Mouse (Mus musculus) kidney, postnatal 14 days (tissue): ENCODE measurements around the gene Retreg2.

ENCODE experiments used
- DNase-seq: peaks from one replicate; pipeline ENCODE4 v3.0.0; 2022; ENCODE audit warnings: mixed read lengths

Retreg2 gene

DNA sequence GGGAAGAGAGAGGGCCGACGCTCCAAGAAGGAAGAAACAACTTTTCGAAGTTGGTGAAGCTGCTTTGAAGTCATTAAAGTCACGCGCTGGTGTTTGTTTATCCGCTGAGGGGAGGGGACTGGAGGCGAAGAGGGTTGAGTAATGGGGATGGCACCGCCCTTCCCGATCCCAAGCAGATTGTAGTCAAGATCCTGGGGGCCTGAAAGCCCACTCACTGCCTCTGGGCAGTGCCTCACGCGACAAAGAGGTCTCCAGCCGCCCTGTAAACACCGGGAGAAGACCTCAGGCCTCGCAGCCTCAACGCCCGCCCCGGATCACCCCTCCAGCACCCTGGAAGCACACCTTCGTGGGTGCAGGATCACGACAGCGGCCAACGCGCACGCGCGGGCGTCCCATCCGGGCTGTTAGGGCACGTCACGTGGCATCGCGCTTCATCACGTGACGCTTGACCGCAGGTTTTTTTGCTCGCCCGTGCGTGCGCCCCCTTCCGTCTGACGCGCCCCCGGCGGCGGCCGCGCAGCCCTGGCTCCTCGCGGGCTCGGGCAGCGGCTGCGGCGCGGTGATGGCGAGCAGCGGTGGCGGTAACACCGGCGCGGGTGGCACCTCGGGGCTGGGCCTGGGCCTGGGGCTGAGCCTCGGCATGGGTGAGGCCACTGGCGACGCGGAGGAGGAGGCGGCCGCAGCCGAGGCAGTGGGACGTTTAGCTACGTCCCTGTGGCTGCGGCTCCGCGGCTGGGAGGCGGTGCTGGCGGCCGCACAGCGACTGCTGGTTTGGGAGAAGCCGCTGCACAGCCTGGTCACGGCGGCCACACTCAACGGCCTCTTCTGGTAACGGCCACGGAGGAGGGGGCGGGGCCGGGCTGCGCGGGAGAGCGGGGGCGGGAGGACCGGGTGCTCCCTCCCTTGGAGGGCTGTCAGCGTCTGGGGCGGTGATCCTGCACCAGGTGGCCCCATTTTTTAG is at the start of gene Retreg2, which contains the start of gene Cnppd1:
Gene Retreg2, plus strand, starts transcription at position 478 of the 961 bp plus-strand sequence.
Gene Cnppd1, minus strand, starts transcription at position 411 of the 961 bp plus-strand sequence.
- peak; percentile 98 for DNase-seq

DNA sequence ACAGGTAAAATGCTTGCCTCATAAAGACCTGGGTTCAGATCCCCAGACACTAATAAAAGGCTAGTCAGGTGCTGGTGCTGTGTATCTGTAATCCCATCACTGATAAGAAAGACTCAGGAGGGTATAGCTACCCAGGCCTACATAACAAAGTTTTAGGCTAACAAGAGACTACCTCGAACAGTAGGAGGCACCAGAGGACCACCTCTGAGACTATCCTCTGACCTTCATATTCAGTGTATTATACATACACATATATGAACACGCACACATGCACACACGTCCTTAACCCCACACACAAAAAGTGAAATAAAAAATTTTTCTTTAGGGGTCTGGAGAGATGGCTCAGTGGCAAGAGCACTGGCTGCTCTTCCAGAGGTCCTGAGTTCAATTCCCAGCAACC is 20.4 kb upstream of the Retreg2 start:
- DNase-seq = no peak

DNA sequence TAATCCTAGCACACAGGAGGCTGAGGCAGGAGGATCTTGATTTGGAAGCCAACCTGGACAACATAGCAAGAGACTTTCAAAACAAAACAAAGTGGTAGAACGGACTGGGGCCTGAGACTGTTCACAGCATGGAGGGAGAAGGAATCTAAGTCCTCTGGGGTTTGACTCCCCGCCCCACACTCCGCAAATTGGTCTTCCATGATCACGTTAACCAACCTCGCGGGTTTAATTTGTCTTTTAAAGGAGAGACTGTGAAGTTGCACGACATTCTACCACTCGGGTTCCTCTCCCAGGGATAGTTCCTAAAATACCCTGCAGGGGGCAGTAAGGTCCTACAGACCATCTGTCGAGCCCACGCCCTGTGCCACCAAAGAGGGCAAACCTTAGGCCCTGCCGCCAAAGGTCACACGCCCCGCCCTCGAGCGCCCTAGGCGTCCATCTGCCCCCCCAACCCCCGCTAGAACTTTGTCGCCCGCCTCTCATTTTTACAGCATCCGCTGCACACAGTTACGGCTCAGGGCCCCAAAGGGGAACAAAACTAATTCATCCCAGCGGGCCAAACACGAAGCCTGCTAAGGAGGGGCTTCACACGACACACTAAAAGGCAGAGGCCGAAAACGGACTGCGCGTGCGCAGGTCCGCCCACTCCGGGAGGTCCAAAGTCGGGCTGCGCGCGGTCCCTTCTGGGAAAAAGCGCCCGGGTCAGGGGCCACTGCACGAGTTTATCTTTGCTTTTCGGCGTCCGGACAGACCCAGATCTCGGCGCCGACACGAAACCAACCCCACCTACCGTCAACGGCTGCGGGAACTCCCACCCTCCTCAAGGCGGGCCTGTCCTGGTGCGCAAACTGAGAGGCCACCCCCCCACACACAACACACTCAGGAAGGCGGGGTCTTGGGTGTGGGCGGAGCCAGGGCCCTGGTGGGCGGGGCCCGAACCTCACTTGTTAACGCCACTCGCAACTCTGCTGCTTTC is 17.9 kb upstream of the Retreg2 start, which contains the start of gene Nhej1:
Gene Nhej1, minus strand, starts transcription at position 855 of the 976 bp plus-strand sequence.
- DNase-seq = peak; percentile 97

DNA sequence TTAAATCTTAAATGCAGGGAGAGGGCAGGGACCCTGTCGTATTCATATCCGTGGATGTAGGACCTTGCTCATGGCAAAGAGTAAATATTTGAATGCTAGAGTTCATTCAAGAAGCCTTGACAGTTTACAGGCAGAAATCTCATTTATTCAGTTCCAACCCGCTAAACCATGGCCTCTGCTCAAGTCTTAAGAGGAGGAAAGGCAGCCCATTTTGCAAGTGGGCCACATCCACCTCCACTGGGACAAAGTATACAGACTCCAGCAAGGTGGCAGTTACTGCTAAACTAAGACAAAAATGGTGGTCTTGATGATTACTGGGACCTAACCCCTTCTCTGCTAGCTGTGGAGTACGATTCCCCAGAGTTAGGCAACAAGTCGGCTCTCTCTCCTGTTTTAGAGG is 17.2 kb upstream of the Retreg2 start:
- DNase-seq = no peak

DNA sequence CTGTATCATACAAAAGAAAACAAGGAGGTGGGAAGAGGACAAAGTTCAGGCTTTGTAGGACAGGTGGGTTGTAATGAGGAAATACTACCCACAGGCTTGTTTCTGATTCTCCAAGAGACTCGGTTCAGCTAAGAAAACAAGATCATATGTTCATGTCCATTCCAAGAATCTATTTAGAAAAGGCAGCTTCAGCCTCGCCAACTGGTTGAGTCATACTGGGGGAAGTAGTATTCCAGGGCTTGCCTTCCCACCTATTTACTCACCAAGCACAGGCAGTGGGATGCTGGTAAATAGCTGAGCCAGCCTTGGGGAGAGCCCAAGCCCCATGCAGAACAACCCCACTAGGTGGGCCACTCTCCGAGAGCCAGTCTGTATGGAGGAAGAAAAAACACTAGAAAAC is 13.9 kb upstream of the Retreg2 start:
- no peak for DNase-seq

DNA sequence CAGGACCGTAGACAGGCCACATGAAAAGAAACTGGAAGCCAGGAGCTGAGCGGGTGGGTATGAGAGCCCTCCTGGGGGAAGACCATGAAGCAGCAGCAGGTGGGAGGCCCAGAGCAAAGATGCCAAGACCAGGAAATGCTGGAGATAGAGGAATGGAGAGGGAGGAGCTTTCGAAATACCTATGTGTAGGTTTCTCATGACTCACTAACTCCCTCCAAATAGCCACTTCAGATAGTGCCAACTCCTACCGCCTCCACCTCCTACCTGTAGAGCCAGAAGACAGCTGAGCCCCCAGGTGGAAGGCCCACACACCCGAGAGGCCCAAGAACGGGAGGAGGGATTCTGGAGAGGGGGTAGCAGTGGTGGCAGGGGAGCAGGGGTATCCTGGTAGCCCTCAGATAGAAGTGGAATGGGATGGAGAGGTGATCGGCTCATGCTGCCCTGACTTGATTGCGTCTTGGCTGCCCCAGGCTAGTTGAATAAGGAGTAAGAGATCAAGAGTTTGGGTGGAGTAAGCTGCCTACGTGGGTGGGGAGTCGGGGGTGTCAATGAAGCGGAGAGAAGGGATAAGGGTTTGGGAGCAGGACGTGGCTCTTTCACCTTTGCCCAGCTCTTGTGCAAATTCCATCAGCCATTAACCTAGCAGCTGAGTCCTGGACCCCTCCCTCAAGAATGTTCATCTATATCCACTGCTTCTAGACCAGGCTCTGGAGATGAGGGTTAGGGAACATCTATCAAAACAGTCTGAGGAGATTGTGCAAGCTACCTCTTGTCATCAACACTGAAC is 9.0 kb upstream of the Retreg2 start, which contains the start of gene Slc23a3:
Gene Slc23a3, minus strand, starts transcription at position 470 of the 787 bp plus-strand sequence.
- peak; percentile 74 for DNase-seq

DNA sequence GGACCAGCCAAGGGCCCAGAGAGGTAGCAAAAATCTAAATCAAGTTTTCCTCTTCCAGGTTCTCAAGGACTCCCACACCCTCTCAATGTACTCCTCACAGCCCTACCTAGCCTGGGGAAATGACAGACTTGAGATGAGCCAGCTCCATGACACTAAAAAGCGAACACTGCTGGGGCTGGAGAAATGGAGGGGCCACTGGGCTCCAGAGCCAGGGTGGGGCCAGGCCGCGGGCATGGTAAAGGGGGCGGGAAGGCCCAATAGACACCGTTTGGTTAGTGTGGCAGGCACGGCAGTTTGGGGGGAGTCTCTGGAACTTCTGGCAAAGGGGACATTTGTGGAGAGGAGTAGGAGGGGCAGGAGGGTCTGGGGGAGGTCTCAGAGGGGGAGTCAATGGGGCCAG is 6.3 kb upstream of the Retreg2 start:
- no peak for DNase-seq

DNA sequence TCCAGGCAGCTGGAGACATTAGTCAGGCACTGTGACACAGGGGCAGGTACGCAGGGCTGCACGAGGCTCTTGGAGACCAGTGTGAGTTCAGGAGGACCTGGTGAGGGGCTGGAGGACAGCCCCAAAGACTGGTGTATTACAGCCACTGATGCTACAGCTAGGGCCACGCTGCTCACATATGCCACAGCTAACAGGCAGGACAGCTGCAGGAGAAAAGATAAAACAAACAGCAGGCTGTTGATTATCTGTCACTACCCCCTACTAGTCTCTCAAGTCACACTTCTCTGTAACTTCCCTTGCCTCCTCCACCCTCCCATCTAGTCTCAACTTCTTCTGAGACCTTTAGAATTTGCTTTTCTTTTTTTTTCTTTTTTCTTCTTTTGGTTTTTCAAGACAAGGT is 5.8 kb upstream of the Retreg2 start:
- DNase-seq = no peak

DNA sequence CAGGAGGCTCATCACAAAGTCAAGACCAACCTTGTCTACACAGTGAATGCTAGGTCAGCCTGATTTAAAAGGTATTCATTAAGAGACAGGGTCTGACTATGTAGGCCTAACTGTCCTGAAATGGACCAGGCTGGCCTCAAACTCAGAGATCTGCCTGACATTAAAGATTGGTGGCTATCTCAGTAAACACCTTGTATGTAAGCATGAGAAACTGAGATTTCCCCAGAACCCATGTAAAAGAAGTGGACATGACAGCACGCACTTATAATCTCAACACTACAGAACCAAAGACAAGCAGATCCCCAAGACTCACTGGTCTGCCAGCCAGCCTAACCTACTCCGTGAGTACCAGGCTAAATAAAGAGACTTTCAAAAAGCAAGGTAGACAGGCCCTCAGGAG is 4.1 kb upstream of the Retreg2 start:
- no peak for DNase-seq

DNA sequence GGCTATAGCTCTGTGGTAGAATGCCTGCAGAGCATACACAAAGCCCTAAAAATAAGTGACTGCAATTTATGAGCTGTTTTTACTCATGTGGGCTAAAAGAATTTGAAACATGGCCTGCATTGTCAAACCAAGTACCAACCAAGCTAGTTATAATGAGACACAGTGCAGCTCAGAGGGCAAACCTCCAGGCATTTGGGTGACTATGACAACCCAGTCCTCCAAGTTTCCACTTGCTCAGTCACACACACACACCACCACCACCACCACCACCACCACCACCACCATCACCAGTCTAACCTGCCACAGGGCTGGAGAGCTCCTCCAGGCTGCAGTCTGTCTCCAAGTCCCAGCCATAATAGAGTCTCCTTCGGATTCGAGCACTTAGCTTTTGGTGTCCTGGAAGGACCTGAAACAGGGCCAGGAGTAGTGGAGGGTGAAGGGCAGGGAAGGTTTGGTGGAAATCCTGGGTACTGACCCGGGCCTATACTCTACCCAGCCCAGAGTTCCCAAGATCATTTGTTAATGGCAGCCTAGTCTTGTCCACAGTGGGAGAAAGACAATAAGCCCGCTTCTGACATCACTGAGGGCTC is 1.9 kb upstream of the Retreg2 start:
- peak; percentile 34 for DNase-seq

DNA sequence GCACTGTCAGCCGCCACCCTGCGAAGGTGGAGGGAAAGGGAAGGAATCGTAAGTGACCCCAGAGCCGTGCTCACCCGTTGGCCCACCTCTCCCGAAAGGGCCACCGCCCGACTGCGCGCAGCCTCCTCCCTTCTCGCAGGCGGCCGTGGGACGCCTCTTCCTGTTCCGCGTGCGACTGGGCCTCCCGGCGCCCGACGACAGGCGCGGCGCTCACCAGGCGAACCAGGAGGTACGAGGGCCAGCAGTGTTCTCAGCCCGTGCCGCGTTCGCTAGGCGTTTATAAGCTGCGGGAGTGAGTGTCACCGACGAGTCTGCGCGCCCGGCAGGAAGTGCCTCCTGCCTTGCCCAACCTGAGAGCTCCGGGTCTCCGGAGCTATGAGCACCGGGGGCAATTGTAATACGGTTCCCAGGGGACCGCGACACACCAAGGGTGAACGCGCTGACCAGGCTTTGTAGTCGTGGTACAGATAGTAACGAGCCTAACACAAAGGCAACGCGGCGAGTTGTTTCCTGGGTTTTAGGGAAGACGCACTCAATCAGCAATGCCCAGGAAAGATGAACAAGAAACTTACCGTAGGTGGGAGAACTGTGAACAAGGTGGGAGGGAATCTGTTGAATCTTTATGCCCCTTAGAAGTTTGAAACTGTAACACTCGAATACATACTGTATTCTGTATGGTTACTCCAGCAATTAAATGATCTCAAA is 940 bp upstream of the Retreg2 start:
- DNase-seq = peak; percentile 79

DNA sequence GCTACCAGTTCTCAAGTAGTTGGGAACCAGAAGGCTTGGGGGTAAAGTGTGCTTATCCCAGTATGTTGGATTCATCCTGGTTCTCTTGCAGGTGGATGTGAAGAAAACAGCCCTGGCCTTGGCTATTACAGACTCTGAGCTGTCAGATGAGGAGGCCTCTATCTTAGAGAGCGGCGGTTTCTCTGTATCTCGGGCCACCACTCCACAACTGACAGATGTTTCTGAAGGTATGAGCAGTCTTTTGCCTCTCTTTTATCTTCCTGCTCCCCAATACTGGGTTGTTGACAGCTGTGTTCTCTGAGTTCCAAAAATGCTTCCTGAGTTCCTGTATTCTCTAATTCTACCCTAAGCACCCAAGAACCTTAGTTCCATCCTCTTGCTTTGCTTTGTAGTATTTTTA is 3.0 kb downstream of the Retreg2 start:
- DNase-seq = no peak

DNA sequence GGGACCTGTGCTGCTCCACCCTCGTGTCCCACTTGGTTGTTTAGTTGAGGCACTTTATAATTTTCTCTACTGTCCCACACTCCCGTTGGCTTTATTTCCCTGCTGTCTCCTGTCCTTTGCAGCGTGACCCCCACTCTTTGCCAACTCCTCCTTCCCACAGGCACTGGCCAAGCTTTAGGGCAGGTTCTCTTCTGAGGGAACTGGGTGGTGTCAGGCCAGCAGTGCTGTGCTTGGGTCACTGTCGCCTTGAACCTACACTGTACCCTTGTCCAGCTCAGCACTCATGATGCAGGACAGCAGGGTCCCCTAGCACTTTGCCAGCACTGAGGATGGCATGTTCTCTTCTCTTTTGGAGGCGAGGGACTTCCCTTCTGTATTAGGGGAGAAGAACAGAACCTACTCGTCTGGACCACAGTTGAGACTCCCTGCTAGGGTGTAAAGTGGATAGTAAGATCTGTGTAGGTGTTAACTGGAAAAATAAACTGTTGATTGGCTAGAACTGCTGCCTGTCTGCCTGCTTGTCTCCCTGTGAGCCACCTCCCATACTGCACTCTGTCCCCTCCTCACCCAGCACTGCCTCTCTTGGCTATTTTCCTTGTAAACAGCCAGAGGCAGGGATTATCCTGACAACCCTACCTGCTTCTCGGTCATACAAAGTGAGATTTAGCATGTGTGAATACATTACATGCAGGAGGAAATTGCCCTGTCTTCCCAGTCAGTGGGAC is 5.0 kb downstream of the Retreg2 start:
- peak; percentile 46 for DNase-seq

DNA sequence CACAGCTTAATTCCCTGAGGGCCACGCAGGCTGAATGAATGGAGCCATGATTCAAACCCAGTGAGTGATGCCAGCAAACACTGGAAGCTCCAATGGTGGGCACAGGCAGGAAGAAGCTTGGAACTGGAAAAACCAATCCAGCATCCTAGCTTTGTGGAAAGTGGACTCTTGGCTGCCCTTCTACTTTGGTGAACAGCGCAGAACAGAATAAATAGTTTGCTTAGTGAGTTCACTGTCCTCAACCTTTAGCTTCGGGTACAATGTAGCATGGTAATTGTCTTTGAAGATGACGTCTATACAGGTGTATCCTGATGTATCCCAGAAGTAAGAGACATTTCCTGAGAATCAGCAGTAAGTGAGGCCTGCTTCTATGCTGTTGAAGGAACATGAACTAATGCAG is 6.1 kb downstream of the Retreg2 start:
- no peak for DNase-seq

DNA sequence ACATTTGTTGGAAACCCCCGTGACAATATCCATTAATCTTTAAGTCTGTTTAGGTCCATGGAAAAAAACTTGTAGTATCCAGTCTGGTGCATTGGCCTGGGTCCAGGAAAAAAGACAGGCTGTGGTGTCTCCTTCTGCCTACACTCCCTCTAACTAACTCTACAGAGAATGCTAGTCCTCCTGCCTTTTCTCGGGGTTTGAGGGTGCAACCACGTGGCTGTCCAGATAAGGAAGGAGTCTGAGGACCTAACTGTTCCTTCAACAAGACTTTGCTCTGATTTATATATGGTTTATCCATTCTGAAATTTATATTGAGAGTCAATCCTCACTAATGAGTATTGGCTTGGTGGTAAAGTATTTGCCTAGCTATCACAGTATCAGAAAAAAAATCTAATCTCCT is 13.3 kb downstream of the Retreg2 start:
- DNase-seq = no peak

DNA sequence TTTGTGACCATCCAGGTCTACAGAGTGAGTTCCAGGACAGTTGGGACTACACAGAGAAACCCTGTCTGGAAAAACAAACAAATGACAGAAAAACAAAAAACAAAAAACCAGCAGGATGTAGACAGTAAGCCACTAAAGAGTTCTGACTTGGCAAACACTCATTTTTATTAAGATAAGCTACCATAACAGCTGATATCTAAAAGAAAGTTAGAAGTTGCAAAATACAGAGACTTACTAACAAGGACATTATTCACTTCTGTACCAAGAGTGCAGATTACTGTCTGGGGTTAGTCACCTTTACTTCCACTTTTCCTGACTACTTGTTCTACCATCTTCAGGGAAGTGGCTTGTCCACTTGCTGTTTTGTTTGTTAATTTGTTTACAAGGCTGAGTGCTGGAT is 16.4 kb downstream of the Retreg2 start:
- no peak for DNase-seq

DNA sequence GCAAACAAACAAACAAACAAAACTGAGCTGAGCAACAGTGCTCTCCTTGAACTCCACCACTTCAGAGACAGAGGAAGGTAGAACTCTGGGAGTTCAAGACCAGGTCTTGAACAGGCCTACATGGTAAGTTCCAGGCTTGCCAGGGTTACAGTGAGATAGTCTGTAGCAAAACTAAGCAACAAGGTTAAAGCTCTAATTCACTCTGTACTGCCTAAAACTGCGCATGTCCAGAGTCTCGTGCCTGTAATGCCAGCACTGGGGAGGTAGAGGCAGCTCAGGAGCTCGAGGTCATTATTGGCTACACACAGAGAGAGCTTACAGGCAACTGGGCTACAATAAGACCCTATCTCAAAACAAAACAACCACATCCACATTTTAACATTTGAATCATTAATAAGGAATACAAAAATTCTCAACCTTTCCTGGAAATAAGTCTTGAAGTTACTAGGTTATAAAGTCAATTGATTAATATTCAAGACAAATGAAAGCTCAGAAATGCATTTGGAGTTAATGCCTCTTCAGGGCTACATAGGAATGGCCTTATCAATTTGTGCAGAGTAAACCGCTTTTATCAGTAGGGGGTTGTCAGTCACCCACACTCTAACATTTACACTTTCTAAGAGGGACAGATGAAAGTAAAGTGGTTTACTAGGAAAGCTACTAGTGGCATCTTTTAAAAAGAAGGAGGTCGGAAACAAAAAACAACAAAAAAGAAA is 17.1 kb downstream of the Retreg2 start:
- no peak for DNase-seq

DNA sequence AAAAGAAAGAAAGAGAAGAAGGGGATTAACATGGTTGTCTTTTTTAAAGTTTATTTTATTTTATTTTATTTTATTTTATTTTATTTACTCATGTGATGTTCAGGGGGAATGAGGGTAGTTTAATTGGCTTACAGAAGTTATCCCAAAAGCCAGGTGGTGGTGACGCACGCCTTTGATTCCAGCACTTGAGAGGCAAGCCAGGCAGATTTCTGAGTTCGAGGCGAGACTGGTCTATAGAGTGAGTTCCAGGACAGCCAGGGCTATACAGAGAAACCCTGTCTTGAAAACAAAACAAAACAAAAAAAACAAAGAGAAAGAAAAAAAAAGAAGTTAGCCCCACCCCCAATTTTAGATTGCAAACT is 17.7 kb downstream of the Retreg2 start:
- DNase-seq = no peak

DNA sequence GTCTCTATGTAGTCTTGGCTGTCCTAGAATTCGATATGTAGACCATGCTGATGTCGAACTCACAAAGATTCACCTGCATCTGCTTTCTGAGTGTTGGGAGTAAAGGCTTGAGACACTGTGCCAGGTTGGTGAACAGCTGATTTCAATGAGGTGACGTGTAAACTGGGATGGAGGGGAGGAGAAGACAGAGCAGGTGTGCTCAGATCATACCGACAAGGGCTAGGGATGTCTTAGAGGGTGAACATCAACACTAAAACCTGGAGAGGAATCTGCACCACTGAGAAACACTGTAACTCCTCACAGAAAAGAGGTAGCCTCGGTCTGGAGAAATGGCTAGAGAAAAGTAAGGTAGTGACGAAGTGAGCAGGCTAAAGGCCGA is 25.5 kb downstream of the Retreg2 start:
- DNase-seq = no peak
